Mouse (Mus musculus) ES-Bruce4 (cell line): ENCODE data around the gene Ctdsp2.

Experiments used
- CTCF ChIP-seq: IDR thresholded peaks from one replicate; pipeline ENCODE4 v1.8.1; 2011; ENCODE audit warnings: low read depth, low read length
- EP300 ChIP-seq: IDR thresholded peaks from 2 replicates; pipeline ENCODE4 v1.6.1; 2011; ENCODE audit warnings: low read depth, low read length; ENCODE audit not compliant: insufficient read depth
- POLR2A ChIP-seq: IDR thresholded peaks from one replicate; pipeline ENCODE4 v1.8.1; 2011; ENCODE audit warnings: low read length; ENCODE audit not compliant: insufficient read depth

GRCm38 (mm10) chr10:126979121-126979635 is 661 bp downstream of the Ctdsp2 start:
- no peak for TF ChIP-seq POLR2A
- TF ChIP-seq CTCF, result no peak
- no peak for TF ChIP-seq EP300
